Mouse (Mus musculus): ENCODE data around the gene Tcaf1.

DNA sequence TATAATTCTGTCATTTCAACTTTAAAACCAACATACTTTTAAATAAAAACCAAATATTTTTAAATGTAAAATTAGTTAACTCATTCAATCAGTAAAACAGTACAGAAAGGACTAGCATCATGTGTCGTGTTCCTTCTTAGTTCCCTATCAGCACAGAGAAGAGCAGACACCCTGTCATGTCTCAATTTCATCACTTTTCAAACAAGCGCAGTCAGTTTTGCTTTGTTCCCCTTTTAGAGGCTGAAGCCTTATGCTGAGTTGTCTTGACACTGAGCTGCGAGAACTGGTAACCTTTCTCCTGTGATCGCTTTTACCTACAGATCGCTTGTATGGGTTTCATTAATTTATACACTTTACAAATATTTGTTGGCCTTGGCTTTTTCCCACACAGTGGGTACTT lies 75.5 kb downstream of the Tcaf1 start:
- TF ChIP-seq CTCF (IDR thresholded peaks at IDR 0.05; ENCODE audit: insufficient read depth, low read length) = no peak
- TF ChIP-seq POLR2A (IDR thresholded peaks at IDR 0.05; ENCODE audit: borderline replicate concordance, extremely low read depth, low read depth, low read length) = no peak
